In genomic region chr10:45381937-45382636, GRCm38 (mm10) we compare ENCODE assay signal across 12 mouse cellular contexts. TPM values are rescaled to one million over a fixed set of nuclear protein-coding genes. Genes with fewer than 3 reads are reported as not detected.
DNase-seq lines count a peak whose midpoint lies in the region; ATAC-seq and TF ChIP-seq lines count a peak whose summit lies in the region.
"Had no signal": no experiment of that assay in that cellular context is flagged by ENCODE, and none has a peak within 500 bp of the region (broad histone marks: within the 10 kb centered on the region; RNA-seq: fewer than 3 reads in every experiment).

No protein-coding gene starts in this region.

- peak; percentile 56; the same call in 1 of the 2 replicates for ATAC-seq in hindbrain, embryonic 11.5 days (ENCODE audit: low FRiP score)
- ATAC-seq in midbrain, embryonic 13.5 days, result peak; percentile 68
- no peak for ATAC-seq in monocyte, adult 5-6 weeks (replicated peaks; ENCODE audit: insufficient number of reproducible peaks, low FRiP score, low TSS enrichment, poor library complexity, severe bottlenecking)

- H3K36me3 ChIP-seq in hindbrain, embryonic 11.5 days (ENCODE audit: control insufficient read depth, insufficient read depth, low read length), result no peaks in the 10 kb centered on the region; the same call in 1 of the 2 replicates
- H3K36me3 ChIP-seq in hindbrain, embryonic 10.5 days, result peaks cover 17% of the 10 kb centered on the region
- no peaks in the 10 kb centered on the region for H3K36me3 ChIP-seq in ES-E14 (ENCODE audit: control insufficient read depth, insufficient read depth, low read length, poor library complexity, severe bottlenecking)
- H3K36me3 ChIP-seq in midbrain, embryonic 13.5 days, result 0 out of 2 replicates have a peak, but pooled peaks cover 4% of the 10 kb centered on the region
- H3K36me3 ChIP-seq: limb, embryonic 13.5 days had no signal

- no peaks in the 10 kb centered on the region for H3K27me3 ChIP-seq in hindbrain, embryonic 11.5 days (ENCODE audit: control insufficient read depth, insufficient read depth, low read length)
- H3K27me3 ChIP-seq in hindbrain, embryonic 10.5 days (ENCODE audit: insufficient read depth, poor library complexity, severe bottlenecking), result no peaks in the 10 kb centered on the region
- H3K27me3 ChIP-seq in midbrain, embryonic 13.5 days, result no peaks in the 10 kb centered on the region
- H3K27me3 ChIP-seq: limb, embryonic 13.5 days had no signal

- H3K9me3 ChIP-seq in hindbrain, embryonic 11.5 days (ENCODE audit: control insufficient read depth, low read length), result no peaks in the 10 kb centered on the region
- H3K9me3 ChIP-seq in hindbrain, embryonic 10.5 days, result no peaks in the 10 kb centered on the region
- no peaks in the 10 kb centered on the region for H3K9me3 ChIP-seq in ES-E14 (ENCODE audit: control insufficient read depth, insufficient read depth, low read depth, low read length)
- no peaks in the 10 kb centered on the region for H3K9me3 ChIP-seq in midbrain, embryonic 13.5 days
- H3K9me3 ChIP-seq: limb, embryonic 13.5 days had no signal

- no peak overlapping the region for H3K4me3 ChIP-seq in hindbrain, embryonic 11.5 days (ENCODE audit: low read depth, low read length)
- H3K4me3 ChIP-seq in hindbrain, embryonic 10.5 days, result no peak overlapping the region
- no peak overlapping the region for H3K4me3 ChIP-seq in ES-E14 (ENCODE audit: insufficient read depth in 1 of 2, low read depth in 1 of 2, low read length in 2 of 2, poor library complexity in 1 of 2, severe bottlenecking in 1 of 2)
- no peak overlapping the region for H3K4me3 ChIP-seq in midbrain, embryonic 13.5 days (replicated peaks)
- H3K4me3 ChIP-seq: erythroblast, embryonic 14.5 days; limb, embryonic 13.5 days had no signal

- H3K27ac ChIP-seq in hindbrain, embryonic 11.5 days (ENCODE audit: low read depth, low read length), result no peak overlapping the region
- no peak overlapping the region for H3K27ac ChIP-seq in hindbrain, embryonic 10.5 days
- H3K27ac ChIP-seq in ES-E14 (ENCODE audit: insufficient read depth, low read depth, low read length, poor library complexity, severe bottlenecking), result no peak overlapping the region
- H3K27ac ChIP-seq in midbrain, embryonic 13.5 days, result no peak overlapping the region
- H3K27ac ChIP-seq: limb, embryonic 13.5 days had no signal

- no peaks in the 10 kb centered on the region for H3K4me1 ChIP-seq in hindbrain, embryonic 11.5 days (replicated peaks; ENCODE audit: control insufficient read depth, insufficient read depth, low read length)
- no peaks in the 10 kb centered on the region for H3K4me1 ChIP-seq in hindbrain, embryonic 10.5 days (replicated peaks)
- H3K4me1 ChIP-seq in ES-E14 (ENCODE audit: control insufficient read depth in 2 of 2, insufficient read depth in 2 of 2, low read length in 2 of 2, poor library complexity in 1 of 2), result no peaks in the 10 kb centered on the region
- no peaks in the 10 kb centered on the region for H3K4me1 ChIP-seq in midbrain, embryonic 13.5 days (replicated peaks)
- H3K4me1 ChIP-seq: limb, embryonic 13.5 days had no signal

- peak; percentile 30 for DNase-seq in hindbrain, embryonic 11.5 days (ENCODE audit: low spot score)
- DNase-seq in hindbrain, embryonic 10.5 days (ENCODE audit: low spot score), result no peak
- DNase-seq in ES-E14 (ENCODE audit: low read depth, low spot score), result peak; percentile 9
- DNase-seq in fibroblast of lung, adult 2 months (ENCODE audit: low read depth), result peak; percentile 2
- no peak for DNase-seq in testis, postnatal 14 days (ENCODE audit: low spot score)
- DNase-seq in heart, adult 18-20 months, result no peak
- DNase-seq: kidney, adult 2 months; spleen, adult 18-20 months had no signal

- H3K4me2 ChIP-seq in hindbrain, embryonic 11.5 days (replicated peaks; ENCODE audit: low read depth, low read length), result no peak overlapping the region
- no peak overlapping the region for H3K4me2 ChIP-seq in midbrain, embryonic 13.5 days (replicated peaks)
- H3K4me2 ChIP-seq: limb, embryonic 13.5 days had no signal

- H3K9ac ChIP-seq in hindbrain, embryonic 11.5 days (ENCODE audit: low read depth, low read length), result no peak overlapping the region
- H3K9ac ChIP-seq in ES-E14 (ENCODE audit: insufficient read depth, low read depth, low read length, poor library complexity, severe bottlenecking), result no peak overlapping the region
- H3K9ac ChIP-seq in midbrain, embryonic 13.5 days (replicated peaks), result no peak overlapping the region
- H3K9ac ChIP-seq: limb, embryonic 13.5 days had no signal

- in situ Hi-C loops in ES-E14 (cut with MboI; ENCODE audit: low sequenced_read_pairs in 2 of 2, unreplicated experiment in 2 of 2), result loop anchor here in 1 of 2 experiments (10.0 kb wide), 2 partner anchors 423 to 533 kb away; no protein-coding TSS in a partner anchor

TF ChIP-seq in ES-E14, 5 proteins besides CTCF, POLR2A, EP300 and RAD21:
- TF ChIP-seq CHD2 (IDR thresholded peaks at IDR 0.05; ENCODE audit: low read depth, low read length) (no peak), ZC3H11A (IDR thresholded peaks at IDR 0.05; ENCODE audit: borderline replicate concordance, low read depth, low read length) (0 out of 2 replicates have a peak, but pooled peaks have one; percentile 12)
TF ChIP-seq in ES-E14: peak in this region for 1.

RNA-seq across cellular contexts. Expression of gene Bves, which starts 46.5 kb away (rescaled TPM):
- polyA plus RNA-seq in hindbrain, embryonic 11.5 days (2014; fragmentation: Nextera tagmentation; extraction: Ambion mirVana), result 1.9 and 2.4 TPM in 2 replicates
- polyA plus RNA-seq in hindbrain, embryonic 10.5 days (2016; fragmentation: Nextera tagmentation; extraction: Ambion mirVana), result 1.8 and 2.5 TPM in 2 replicates
- 0.58 and 0.85 TPM in 2 replicates for total RNA-seq in ES-E14 (2012; rRNA removed)
- polyA plus RNA-seq in midbrain, embryonic 13.5 days (2015; fragmentation: Nextera tagmentation; extraction: Ambion mirVana), result 0.90 and 1.3 TPM in 2 replicates
- total RNA-seq in monocyte, adult 5-6 weeks (2017), result not detected in 3 replicates
- 10 to 100 TPM; 29.4 to 33.8 TPM for total RNA-seq in heart, adult 18-20 months (2021)
- polyA plus RNA-seq: erythroblast, embryonic 14.5 days had no signal

Comparison
In these comparisons a context has a peak if more than half of its experiments do, and no peak if none do; other contexts are left out.
1. DNase-seq: peak in hindbrain, embryonic 11.5 days (single experiment), ES-E14 (single experiment) and fibroblast of lung, adult 2 months (single experiment); none in hindbrain, embryonic 10.5 days (single experiment), testis, postnatal 14 days (single experiment) and heart, adult 18-20 months (0 of 2).
2. RNA of gene Bves, which starts 46.5 kb away (total RNA-seq): 29.4 to 33.8 TPM in heart, adult 18-20 months; 0.58 to 0.85 TPM in ES-E14 and not detected in monocyte, adult 5-6 weeks; every median in the first group is over 10 times any median in the second.